Mouse (Mus musculus): ENCODE results near the gene Aknad1. TPM values are rescaled to one million over a fixed set of nuclear protein-coding genes. Genes with fewer than 3 reads are reported as not detected.

The Aknad1 gene
- total and polyA plus RNA-seq, 3 experiments: not detected

DNA sequence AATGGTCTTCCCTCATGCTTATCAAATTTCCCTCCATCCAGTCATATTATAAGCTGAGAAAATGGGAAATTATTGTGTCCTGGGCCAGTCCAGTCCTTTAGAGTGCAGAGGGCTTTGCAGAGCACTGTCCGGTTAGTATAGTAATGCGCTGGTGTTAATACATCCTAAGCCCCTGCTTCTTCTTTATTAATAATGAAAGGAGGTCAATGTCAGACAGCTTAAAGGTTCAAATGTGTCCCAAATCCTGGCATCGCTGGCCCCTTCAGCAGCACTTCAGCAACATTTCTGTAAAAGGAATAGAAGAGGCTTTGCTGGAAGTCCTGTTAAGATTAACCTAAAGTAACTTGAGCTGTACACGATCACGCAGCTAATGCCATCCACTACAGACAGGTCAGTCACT, 28.2 kb upstream of the Aknad1 start:
- Histone ChIP-seq H3K9ac (ENCODE audit: insufficient read depth, low read depth) (no peak overlapping the region), H3K4me1 (ENCODE audit: control insufficient read depth in 1 of 2, insufficient read depth in 2 of 2) (no peaks in the 10 kb centered on the region), H3K27me3 (replicated peaks) (no peaks in the 10 kb centered on the region), H3K27ac (ENCODE audit: insufficient read depth, low read depth) (no peak overlapping the region), H3K36me3 (replicated peaks in 1 of 2; ENCODE audit: control insufficient read depth in 1 of 2, insufficient read depth in 1 of 2, low read length in 1 of 2) (peaks cover 0 to 6% of the 10 kb centered on the region in 2 experiments), H3K4me2 (ENCODE audit: insufficient read depth, low read depth, poor library complexity, severe bottlenecking) (no peak overlapping the region), H3K4me3 (replicated peaks in 1 of 3; ENCODE audit: low read depth in 2 of 3, low read length in 2 of 3, poor library complexity in 1 of 3) (no peak overlapping the region), H3K9me3 (replicated peaks; ENCODE audit: low read length) (no peaks in the 10 kb centered on the region), H3K79me2 (replicated peaks; ENCODE audit: control insufficient read depth, extremely low read depth, insufficient read depth, poor library complexity, severe bottlenecking) (no peaks in the 10 kb centered on the region)
- no peak for DNase-seq (ENCODE audit: extremely low read depth)
- dilution Hi-C loops (cut with MboI; ENCODE audit: extremely low pct_ligation_motif_present, extremely low pct_unique_long_range_greater_than_20kb, low sequenced_read_pairs) (no loop called here), in situ Hi-C loops (cut with MboI; ENCODE audit: low pct_ligation_motif_present, low pct_unique_long_range_greater_than_20kb, low sequenced_read_pairs) (no loop called here)
- no peak for TF ChIP-seq ELF1 (IDR thresholded peaks at IDR 0.05; ENCODE audit: low read depth, low read length)

DNA sequence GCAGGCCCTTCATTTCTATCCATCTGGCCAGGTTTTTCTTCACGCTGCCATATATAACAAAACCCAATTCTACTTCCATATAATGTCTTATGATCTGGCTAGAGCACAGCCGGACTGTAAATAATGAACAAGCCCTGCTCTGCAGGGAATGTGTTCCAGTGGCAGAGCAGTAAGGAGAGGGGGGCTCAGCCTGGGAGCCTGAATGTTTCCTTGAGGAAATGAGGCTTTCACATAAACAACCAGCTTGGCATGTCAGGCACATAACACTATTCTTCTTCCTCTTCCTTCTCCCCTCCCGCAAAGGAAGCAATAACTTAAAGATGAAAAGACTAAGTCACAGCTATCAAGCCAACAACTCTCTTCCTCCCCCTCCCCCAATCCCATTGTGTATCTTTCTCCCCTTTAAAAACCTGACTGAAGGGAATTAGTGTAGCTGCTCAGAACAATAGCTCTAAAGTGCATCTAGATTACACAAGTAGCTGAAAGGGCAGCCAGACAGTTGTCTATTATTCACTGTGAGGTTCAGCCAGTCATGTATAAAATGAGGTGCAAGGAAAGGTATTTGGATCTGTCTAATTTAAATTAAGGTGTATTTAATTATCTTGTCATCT, 26.3 kb upstream of the Aknad1 start:
- peaks cover 0 to 4% of the 10 kb centered on the region in 2 experiments for H3K36me3 ChIP-seq (replicated peaks in 1 of 2; ENCODE audit: control insufficient read depth in 1 of 2, insufficient read depth in 1 of 2, low read length in 1 of 2)
- no peak overlapping the region for H3K4me3 ChIP-seq (replicated peaks in 1 of 3; ENCODE audit: low read depth in 2 of 3, low read length in 2 of 3, poor library complexity in 1 of 3)
- no peaks in the 10 kb centered on the region for H3K79me2 ChIP-seq (replicated peaks; ENCODE audit: control insufficient read depth, extremely low read depth, insufficient read depth, poor library complexity, severe bottlenecking)
- dilution Hi-C loops (cut with MboI; ENCODE audit: extremely low pct_ligation_motif_present, extremely low pct_unique_long_range_greater_than_20kb, low sequenced_read_pairs) (no loop called here), in situ Hi-C loops (cut with MboI; ENCODE audit: low pct_ligation_motif_present, low pct_unique_long_range_greater_than_20kb, low sequenced_read_pairs) (no loop called here)
- H3K9ac ChIP-seq (ENCODE audit: insufficient read depth, low read depth): no peak overlapping the region
- peaks cover 1% of the 10 kb centered on the region for H3K27me3 ChIP-seq (replicated peaks)
- H3K27ac ChIP-seq (ENCODE audit: insufficient read depth, low read depth): no peak overlapping the region
- DNase-seq (ENCODE audit: extremely low read depth): no peak
- peaks cover 3 to 5% of the 10 kb centered on the region in 2 experiments; a peak in 3 of 4 replicates for H3K4me1 ChIP-seq (ENCODE audit: control insufficient read depth in 1 of 2, insufficient read depth in 2 of 2)
- no peaks in the 10 kb centered on the region for H3K9me3 ChIP-seq (replicated peaks; ENCODE audit: low read length)
- TF ChIP-seq POLR2AphosphoS2 (IDR thresholded peaks at IDR 0.05; ENCODE audit: low read depth, low read length) (no peak), ETS1 (conservative IDR thresholded peaks at IDR 0.05; ENCODE audit: low read depth, low read length) (no peak), RCOR1 (conservative IDR thresholded peaks at IDR 0.05; ENCODE audit: low read depth, low read length) (no peak), MYC (IDR thresholded peaks at IDR 0.05; ENCODE audit: low read depth, low read length) (no peak), TBP (conservative IDR thresholded peaks at IDR 0.05; ENCODE audit: low read depth, low read length) (no peak), SMC3 (IDR thresholded peaks at IDR 0.05; ENCODE audit: low read depth, low read length) (no peak), IRF4 (IDR thresholded peaks at IDR 0.05; ENCODE audit: low read depth, low read length) (no peak), NRF1 (IDR thresholded peaks at IDR 0.05; ENCODE audit: low read depth, low read length) (no peak), NELFE (IDR thresholded peaks at IDR 0.05; ENCODE audit: low read depth, low read length) (no peak)
- no peak overlapping the region for H3K4me2 ChIP-seq (ENCODE audit: insufficient read depth, low read depth, poor library complexity, severe bottlenecking)

DNA sequence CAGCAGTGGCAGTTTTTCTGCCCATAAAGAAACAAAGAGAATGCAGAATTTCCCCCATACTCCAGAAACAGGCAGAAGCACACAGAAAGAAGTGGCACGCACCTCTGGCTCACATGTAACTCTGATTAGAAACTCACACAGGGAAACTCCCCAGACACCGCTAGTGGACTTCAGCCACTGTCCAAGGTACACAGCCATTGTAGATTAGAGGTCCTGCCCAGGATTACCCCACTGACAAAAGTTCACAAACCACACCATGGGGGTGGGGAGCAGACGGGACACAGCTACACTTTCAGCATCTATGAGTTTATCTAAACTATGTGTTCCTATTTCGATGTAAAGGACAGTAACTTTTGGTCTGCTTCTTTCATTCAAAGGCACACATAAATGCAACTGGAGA, 24.6 kb upstream of the Aknad1 start:
- dilution Hi-C loops (cut with MboI; ENCODE audit: extremely low pct_ligation_motif_present, extremely low pct_unique_long_range_greater_than_20kb, low sequenced_read_pairs) (no loop called here), in situ Hi-C loops (cut with MboI; ENCODE audit: low pct_ligation_motif_present, low pct_unique_long_range_greater_than_20kb, low sequenced_read_pairs) (no loop called here)
- no peaks in the 10 kb centered on the region for H3K36me3 ChIP-seq (replicated peaks in 1 of 2; ENCODE audit: control insufficient read depth in 1 of 2, insufficient read depth in 1 of 2, low read length in 1 of 2)
- no peak overlapping the region for H3K27ac ChIP-seq (ENCODE audit: insufficient read depth, low read depth)
- no peak overlapping the region for H3K9ac ChIP-seq (ENCODE audit: insufficient read depth, low read depth)
- no peaks in the 10 kb centered on the region for H3K9me3 ChIP-seq (replicated peaks; ENCODE audit: low read length)
- H3K4me2 ChIP-seq (ENCODE audit: insufficient read depth, low read depth, poor library complexity, severe bottlenecking): no peak overlapping the region
- no peak overlapping the region for H3K4me3 ChIP-seq (replicated peaks in 1 of 3; ENCODE audit: low read depth in 2 of 3, low read length in 2 of 3, poor library complexity in 1 of 3)
- no peaks in the 10 kb centered on the region for H3K79me2 ChIP-seq (replicated peaks; ENCODE audit: control insufficient read depth, extremely low read depth, insufficient read depth, poor library complexity, severe bottlenecking)
- peaks cover 5% of the 10 kb centered on the region for H3K27me3 ChIP-seq (replicated peaks)
- peaks cover 3 to 10% of the 10 kb centered on the region in 2 experiments; a peak in 3 of 4 replicates for H3K4me1 ChIP-seq (ENCODE audit: control insufficient read depth in 1 of 2, insufficient read depth in 2 of 2)
- no peak for DNase-seq (ENCODE audit: extremely low read depth)
- TF ChIP-seq E2F4 (IDR thresholded peaks at IDR 0.05; ENCODE audit: insufficient replicate concordance, low read depth, low read length) (no peak), GABPA (IDR thresholded peaks at IDR 0.05; ENCODE audit: insufficient replicate concordance, low read depth, low read length) (no peak), ELF1 (IDR thresholded peaks at IDR 0.05; ENCODE audit: low read depth, low read length) (no peak)
